Mouse (Mus musculus) limb, embryonic 14.5 days (tissue): ENCODE data around the gene Cdc20. TPM values are rescaled to one million over a fixed set of nuclear protein-coding genes. Genes with fewer than 3 reads are reported as not detected.

Experiments
- ATAC-seq: fragments of 200-750 bp; cut with Nextera tagmentation; 2 replicates; pipeline ENCODE4 v1.8.0; 2017; ENCODE audit warnings: low read depth, moderate number of reproducible peaks, moderate TSS enrichment; ENCODE audit not compliant: low FRiP score
- DNase-seq: peaks from one replicate; pipeline ENCODE4 v3.0.0-alpha.2; 2015; ENCODE audit warnings: low spot score
- H3K27ac ChIP-seq: fragments of 300-500 bp; sonication (generic); replicated peaks from 2 replicates; pipeline ENCODE4 v1.5.1; 2014; ENCODE audit warnings: low read depth, mild to moderate bottlenecking, low read length, moderate library complexity, mixed read lengths
- H3K27me3 ChIP-seq: fragments of 300-500 bp; sonication (generic); 2 replicates; pipeline ENCODE4 v1.6.1; 2014; ENCODE audit warnings: low read length, mixed read lengths; ENCODE audit not compliant: control insufficient read depth, insufficient read depth
- H3K36me3 ChIP-seq: fragments of 300-500 bp; sonication (generic); 2 replicates; pipeline ENCODE4 v1.6.1; 2014; ENCODE audit warnings: mild to moderate bottlenecking, low read length, moderate library complexity, mixed read lengths; ENCODE audit not compliant: control insufficient read depth, insufficient read depth
- H3K4me1 ChIP-seq: fragments of 300-500 bp; sonication (generic); 2 replicates; pipeline ENCODE4 v1.6.1; 2014; ENCODE audit warnings: antibody characterized with exemption, low read length, mixed read lengths; ENCODE audit not compliant: control insufficient read depth, insufficient read depth
- H3K4me2 ChIP-seq: fragments of 300-500 bp; sonication (generic); replicated peaks from 2 replicates; pipeline ENCODE4 v1.6.1; 2014; ENCODE audit warnings: low read depth, mild to moderate bottlenecking, low read length, moderate library complexity; ENCODE audit not compliant: severe bottlenecking
- H3K4me3 ChIP-seq: fragments of 300-500 bp; sonication (generic); replicated peaks from 2 replicates; pipeline ENCODE4 v1.5.1; 2014; ENCODE audit warnings: low read length
- H3K9ac ChIP-seq: fragments of 300-500 bp; sonication (generic); 2 replicates; pipeline ENCODE4 v1.6.1; 2014; ENCODE audit warnings: mild to moderate bottlenecking, low read depth, low read length, moderate library complexity; ENCODE audit not compliant: severe bottlenecking
- H3K9me3 ChIP-seq: fragments of 300-500 bp; sonication (generic); 2 replicates; pipeline ENCODE4 v1.6.1; 2016; ENCODE audit warnings: low read length; ENCODE audit not compliant: control insufficient read depth
- POLR2A ChIP-seq: fragments of 200-500 bp; IDR thresholded peaks from 2 replicates; pipeline ENCODE4 v1.8.0; 2012; ENCODE audit warnings: inconsistent platforms, mild to moderate bottlenecking, moderate library complexity, borderline replicate concordance; ENCODE audit not compliant: insufficient read depth, insufficient read length; ENCODE audit errors: extremely low read depth
- WGBS: fragments of 180-500 bp; shearing (Covaris S2); extraction: QIAGEN DNeasy Blood & Tissue Kit; methylation state at CpG from one replicate; pipeline ENCODE4 v1.1.7; 2014; 5-methylcytosine and 5-hydroxymethylcytosine counted together
- polyA plus RNA-seq, 2 experiments: library from polyadenylated mRNA; depleted of rRNA in 1 of 2; stranded (reverse) in 1 of 2; unstranded in 1 of 2; fragments of >200 nt; fragmentation: Nextera tagmentation in 1 of 2; extraction: Ambion mirVana in 1 of 2; gene quantifications; 2 replicates each; pipeline versions ENCODE4 v1.2.1 to v1.2.3; 2012 to 2014

The Cdc20 gene
- polyA plus RNA-seq, 2 experiments, result 144 to 189 TPM

- no peaks in the 10 kb centered on the region for H3K4me1 ChIP-seq
- H3K27ac ChIP-seq, result no peak overlapping the region
- no peak overlapping the region for H3K4me2 ChIP-seq
- no peak overlapping the region for H3K9ac ChIP-seq
- ATAC-seq (no peak), DNase-seq (no peak)
- no peak for TF ChIP-seq POLR2A
- no peaks in the 10 kb centered on the region for H3K9me3 ChIP-seq
- H3K4me3 ChIP-seq, result no peak overlapping the region
- H3K36me3 ChIP-seq, result no peaks in the 10 kb centered on the region
- WGBS, result 91% methylated on average over 3 of the region's 3 CpGs
- no peaks in the 10 kb centered on the region for H3K27me3 ChIP-seq
These were observed 27.8 kb upstream of the Cdc20 start for GRCm38 (mm10) chr4:118464956-118465355.

GRCm38 (mm10) chr4:118457345-118457975 is 20.3 kb upstream of the Cdc20 start, which contains the start of gene Mpl:
Gene Mpl (minus strand): TSS chr4:118457513.
- Histone ChIP-seq H3K9me3 (no peaks in the 10 kb centered on the region), H3K4me2 (no peak within 1 kb of the TSS)
- 72% methylated on average over 9 of the region's 9 CpGs for WGBS

GRCm38 (mm10) chr4:118446415-118447153 is 9.4 kb upstream of the Cdc20 start:
- H3K9ac ChIP-seq, result peak overlapping the region; percentile 57
- H3K4me1 ChIP-seq, result peaks cover 8% of the 10 kb centered on the region
- ATAC-seq (no peak), DNase-seq (no peak)
- H3K9me3 ChIP-seq, result no peaks in the 10 kb centered on the region
- peak overlapping the region; percentile 34 for H3K4me3 ChIP-seq
- WGBS, result 35% methylated on average over 21 of the region's 24 CpGs
- H3K27me3 ChIP-seq, result no peaks in the 10 kb centered on the region
- H3K4me2 ChIP-seq, result peak overlapping the region; percentile 56
- H3K36me3 ChIP-seq, result no peaks in the 10 kb centered on the region
- no peak overlapping the region for H3K27ac ChIP-seq
- no peak for TF ChIP-seq POLR2A

More at GRCm38 (mm10) chr4:118457345-118457975, 20.3 kb upstream of the Cdc20 start, which contains the start of gene Mpl:
- TF ChIP-seq POLR2A, result no peak
- H3K4me3 ChIP-seq, result no peak within 1 kb of the TSS
- no peak for DNase-seq
- H3K9ac ChIP-seq, result no peak within 1 kb of the TSS
- H3K27ac ChIP-seq, result no peak within 1 kb of the TSS
- no peaks in the 10 kb centered on the region for H3K36me3 ChIP-seq
- ATAC-seq, result no peak
- H3K4me1 ChIP-seq, result no peaks in the 10 kb centered on the region
- no peaks in the 10 kb centered on the region for H3K27me3 ChIP-seq

GRCm38 (mm10) chr4:118445781-118446414 is 8.7 kb upstream of the Cdc20 start:
- Histone ChIP-seq H3K27me3 (no peaks in the 10 kb centered on the region), H3K27ac (no peak overlapping the region), H3K9me3 (no peaks in the 10 kb centered on the region), H3K36me3 (no peaks in the 10 kb centered on the region), H3K4me1 (peaks cover 8% of the 10 kb centered on the region), H3K4me2 (peak overlapping the region; percentile 56), H3K4me3 (peak overlapping the region; percentile 34), H3K9ac (peak overlapping the region; percentile 57)
- no peak for TF ChIP-seq POLR2A
- peak; percentile 69 for ATAC-seq
- DNase-seq, result no peak
- WGBS, result 28% methylated on average over 18 of the region's 18 CpGs

DNA sequence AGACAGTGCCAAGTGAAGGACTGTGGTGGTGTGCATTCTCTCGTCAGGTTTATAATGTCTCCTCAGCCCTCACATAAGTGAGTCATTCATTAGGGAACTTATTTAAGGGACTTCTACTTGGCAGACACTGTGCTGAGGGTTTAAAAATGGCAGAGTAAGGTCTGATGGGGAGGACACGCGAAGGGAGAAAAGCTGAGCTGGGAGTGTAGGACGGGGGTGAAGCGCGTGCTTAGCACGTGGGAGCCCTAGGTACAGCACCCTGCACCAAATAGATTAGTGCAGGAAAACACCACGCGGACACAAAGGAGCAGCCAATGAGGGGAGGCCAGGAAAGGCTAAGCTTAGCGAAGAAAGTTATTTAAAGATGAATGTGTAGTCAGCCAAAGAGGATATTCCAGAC is 7.9 kb upstream of the Cdc20 start:
- Histone ChIP-seq H3K9me3 (no peaks in the 10 kb centered on the region), H3K36me3 (no peaks in the 10 kb centered on the region), H3K4me3 (no peak overlapping the region), H3K9ac (no peak overlapping the region), H3K4me1 (peaks cover 8% of the 10 kb centered on the region), H3K4me2 (no peak overlapping the region), H3K27ac (no peak overlapping the region), H3K27me3 (no peaks in the 10 kb centered on the region)
- no peak for ATAC-seq
- 87% methylated on average over 10 of the region's 10 CpGs for WGBS
- no peak for TF ChIP-seq POLR2A
- no peak for DNase-seq
